Mouse (Mus musculus): Measurements from ENCODE around the gene Mcm6. TPM values are rescaled to one million over a fixed set of nuclear protein-coding genes. Genes with fewer than 3 reads are reported as not detected.

Gene Mcm6
- polyA plus RNA-seq, 1 experiment from 2014 or later = 192 TPM

- no peaks in the 10 kb centered on the region for H3K27me3 ChIP-seq (ENCODE audit: control insufficient read depth, insufficient read depth, low read length)
- H3K9me3 ChIP-seq (replicated peaks; ENCODE audit: control insufficient read depth, low read length) = no peaks in the 10 kb centered on the region
- H3K9ac ChIP-seq (ENCODE audit: low read depth, low read length) = no peak overlapping the region
- H3K4me2 ChIP-seq = no peak overlapping the region
- no peaks in the 10 kb centered on the region for H3K4me1 ChIP-seq (ENCODE audit: control insufficient read depth, insufficient read depth, low read length)
- ATAC-seq (replicated peaks; ENCODE audit: insufficient number of reproducible peaks, low FRiP score, low TSS enrichment) = no peak
- H3K4me3 ChIP-seq (ENCODE audit: low read depth, low read length) = no peak overlapping the region
- no peak overlapping the region for H3K27ac ChIP-seq (ENCODE audit: low read depth, low read length)
- 83% methylated on average over 8 of the region's 8 CpGs for WGBS (ENCODE audit: insufficient replicate concordance)
- H3K36me3 ChIP-seq (ENCODE audit: control insufficient read depth, insufficient read depth, low read length) = peaks cover 16% of the 10 kb centered on the region
Observed at GRCm38 (mm10) chr1:128284157-128284690, 75.2 kb downstream of the Mcm6 start.

- H3K36me3 ChIP-seq (ENCODE audit: control insufficient read depth, insufficient read depth, low read length) = peaks cover 20% of the 10 kb centered on the region
- no peak overlapping the region for H3K4me3 ChIP-seq (ENCODE audit: low read depth, low read length)
- no peak overlapping the region for H3K9ac ChIP-seq (ENCODE audit: low read depth, low read length)
- no peaks in the 10 kb centered on the region for H3K4me1 ChIP-seq (ENCODE audit: control insufficient read depth, insufficient read depth, low read length)
- ATAC-seq (replicated peaks; ENCODE audit: insufficient number of reproducible peaks, low FRiP score, low TSS enrichment) = no peak
- H3K27ac ChIP-seq (ENCODE audit: low read depth, low read length) = no peak overlapping the region
- no peaks in the 10 kb centered on the region for H3K9me3 ChIP-seq (replicated peaks; ENCODE audit: control insufficient read depth, low read length)
- 94% methylated on average over 3 of the region's 3 CpGs for WGBS (ENCODE audit: insufficient replicate concordance)
- H3K27me3 ChIP-seq (ENCODE audit: control insufficient read depth, insufficient read depth, low read length) = no peaks in the 10 kb centered on the region
- no peak overlapping the region for H3K4me2 ChIP-seq
Observed at GRCm38 (mm10) chr1:128282924-128283323, 76.5 kb downstream of the Mcm6 start.

- peaks cover 30% of the 10 kb centered on the region for H3K36me3 ChIP-seq (ENCODE audit: control insufficient read depth, insufficient read depth, low read length)
- H3K4me3 ChIP-seq (ENCODE audit: low read depth, low read length) = no peak overlapping the region
- H3K27ac ChIP-seq (ENCODE audit: low read depth, low read length) = no peak overlapping the region
- H3K9me3 ChIP-seq (replicated peaks; ENCODE audit: control insufficient read depth, low read length) = no peaks in the 10 kb centered on the region
- no peaks in the 10 kb centered on the region for H3K27me3 ChIP-seq (ENCODE audit: control insufficient read depth, insufficient read depth, low read length)
- H3K4me2 ChIP-seq = no peak overlapping the region
- ATAC-seq (replicated peaks; ENCODE audit: insufficient number of reproducible peaks, low FRiP score, low TSS enrichment) = no peak
- 95% methylated on average over 3 of the region's 3 CpGs for WGBS (ENCODE audit: insufficient replicate concordance)
- no peaks in the 10 kb centered on the region for H3K4me1 ChIP-seq (ENCODE audit: control insufficient read depth, insufficient read depth, low read length)
- H3K9ac ChIP-seq (ENCODE audit: low read depth, low read length) = no peak overlapping the region
Observed at GRCm38 (mm10) chr1:128281753-128282152, 77.7 kb downstream of the Mcm6 start.

Other genes starting within 250 kb of the Mcm6 start
- 59.4 and 62.4 TPM in 2 replicates for gene Ubxn4, start 115.7 kb downstream of the Mcm6 start, polyA plus RNA-seq (2014; fragmentation: Nextera tagmentation; extraction: Ambion mirVana)
- gene Lct, start 31.3 kb downstream of the Mcm6 start, polyA plus RNA-seq (2014; fragmentation: Nextera tagmentation; extraction: Ambion mirVana) = 0.03 TPM in 1 of 2 replicates, not detected in the other
- gene Dars, start 57.7 kb upstream of the Mcm6 start, polyA plus RNA-seq (2014; fragmentation: Nextera tagmentation; extraction: Ambion mirVana) = 71.1 and 79.2 TPM in 2 replicates
- gene Cxcr4, start 232.6 kb upstream of the Mcm6 start, polyA plus RNA-seq (2014; fragmentation: Nextera tagmentation; extraction: Ambion mirVana) = 1.1 and 1.9 TPM in 2 replicates

Measured in heart, embryonic 11.5 days (tissue).